Mouse (Mus musculus): ENCODE measurements around the gene Leprot.
A peak's percentile ranks its signal among the peaks of the same experiment; 100 is the strongest.

Gene Leprot

GRCm38 (mm10) chr4:101664160-101664750, 16.7 kb downstream of the Leprot start:
- DNase-seq (ENCODE audit: low read depth in 2 of 2, low spot score in 2 of 2): peak; percentile 53 to 60

GRCm38 (mm10) chr4:101664766-101665165, 17.2 kb downstream of the Leprot start:
- no peak for DNase-seq (ENCODE audit: low read depth in 2 of 2, low spot score in 2 of 2)

- no peak for DNase-seq (ENCODE audit: low read depth in 2 of 2, low spot score in 2 of 2)
Measured at GRCm38 (mm10) chr4:101669161-101669560, 21.6 kb downstream of the Leprot start.

GRCm38 (mm10) chr4:101669811-101670210, 22.3 kb downstream of the Leprot start:
- no peak for DNase-seq (ENCODE audit: low read depth in 2 of 2, low spot score in 2 of 2)

- DNase-seq (ENCODE audit: low read depth in 2 of 2, low spot score in 2 of 2): no peak
Measured at GRCm38 (mm10) chr4:101674790-101675189, 27.3 kb downstream of the Leprot start.

GRCm38 (mm10) chr4:101675726-101676125, 28.2 kb downstream of the Leprot start:
- DNase-seq (ENCODE audit: low read depth in 2 of 2, low spot score in 2 of 2): no peak

GRCm38 (mm10) chr4:101682620-101683019, 35.1 kb downstream of the Leprot start:
- no peak for DNase-seq (ENCODE audit: low read depth in 2 of 2, low spot score in 2 of 2)

GRCm38 (mm10) chr4:101683086-101683485, 35.6 kb downstream of the Leprot start:
- no peak for DNase-seq (ENCODE audit: low read depth in 2 of 2, low spot score in 2 of 2)

- no peak for DNase-seq (ENCODE audit: low read depth in 2 of 2, low spot score in 2 of 2)
Measured at GRCm38 (mm10) chr4:101684821-101685220, 37.3 kb downstream of the Leprot start.

- no peak for DNase-seq (ENCODE audit: low read depth in 2 of 2, low spot score in 2 of 2)
Measured at GRCm38 (mm10) chr4:101686227-101686810, 38.8 kb downstream of the Leprot start.

- DNase-seq (ENCODE audit: low read depth in 2 of 2, low spot score in 2 of 2): no peak
Measured at GRCm38 (mm10) chr4:101689241-101689640, 41.7 kb downstream of the Leprot start.

GRCm38 (mm10) chr4:101689645-101690044, 42.1 kb downstream of the Leprot start:
- no peak for DNase-seq (ENCODE audit: low read depth in 2 of 2, low spot score in 2 of 2)

GRCm38 (mm10) chr4:101692892-101693291, 45.4 kb downstream of the Leprot start:
- no peak for DNase-seq (ENCODE audit: low read depth in 2 of 2, low spot score in 2 of 2)

- no peak for DNase-seq (ENCODE audit: low read depth in 2 of 2, low spot score in 2 of 2)
Measured at GRCm38 (mm10) chr4:101694529-101694928, 47.0 kb downstream of the Leprot start.

- DNase-seq (ENCODE audit: low read depth in 2 of 2, low spot score in 2 of 2): no peak
Measured at GRCm38 (mm10) chr4:101697236-101697635, 49.7 kb downstream of the Leprot start.

- DNase-seq (ENCODE audit: low read depth in 2 of 2, low spot score in 2 of 2): no peak
Measured at GRCm38 (mm10) chr4:101699423-101699822, 51.9 kb downstream of the Leprot start.

GRCm38 (mm10) chr4:101700892-101701640, 53.5 kb downstream of the Leprot start:
- no peak for DNase-seq (ENCODE audit: low read depth in 2 of 2, low spot score in 2 of 2)

GRCm38 (mm10) chr4:101705325-101705724, 57.8 kb downstream of the Leprot start:
- DNase-seq (ENCODE audit: low read depth in 2 of 2, low spot score in 2 of 2): no peak

- no peak for DNase-seq (ENCODE audit: low read depth in 2 of 2, low spot score in 2 of 2)
Measured at GRCm38 (mm10) chr4:101707234-101707633, 59.7 kb downstream of the Leprot start.

- no peak for DNase-seq (ENCODE audit: low read depth in 2 of 2, low spot score in 2 of 2)
Measured at GRCm38 (mm10) chr4:101707953-101708352, 60.4 kb downstream of the Leprot start.

Measured in CD8-positive naive resting alpha-beta T cell, adult 2 months (primary cell).